Mouse (Mus musculus) splenic B cell, adult 2 months (primary cell): ENCODE measurements around the gene Atp10b.

Experiments
- DNase-seq: peaks from one replicate; pipeline ENCODE4 v3.0.0-alpha.2; 2011; ENCODE audit warnings: low read depth, low spot score
- H3K27me3 ChIP-seq: 2 replicates; pipeline ENCODE4 v1.6.1; 2012; ENCODE audit warnings: mild to moderate bottlenecking, low read length, moderate library complexity, mixed read lengths; ENCODE audit not compliant: control insufficient read depth, poor library complexity, insufficient read depth, severe bottlenecking
- H3K36me3 ChIP-seq: 2 replicates; pipeline ENCODE4 v1.6.1; 2012; ENCODE audit warnings: mild to moderate bottlenecking, low read length, moderate library complexity, mixed read lengths; ENCODE audit not compliant: control insufficient read depth, poor library complexity, insufficient read depth, severe bottlenecking

Atp10b gene

GRCm38 (mm10) chr11:43236360-43237039, 86.8 kb downstream of the Atp10b start:
- Histone ChIP-seq H3K36me3 (no peaks in the 10 kb centered on the region), H3K27me3 (no peaks in the 10 kb centered on the region)
- no peak for DNase-seq

- no peaks in the 10 kb centered on the region for H3K36me3 ChIP-seq
- H3K27me3 ChIP-seq: no peaks in the 10 kb centered on the region
- no peak for DNase-seq
Observed at GRCm38 (mm10) chr11:43239804-43240203, 90.1 kb downstream of the Atp10b start.

- no peak for DNase-seq
- Histone ChIP-seq H3K36me3 (no peaks in the 10 kb centered on the region), H3K27me3 (no peaks in the 10 kb centered on the region)
Observed at GRCm38 (mm10) chr11:43253034-43253433, 103.4 kb downstream of the Atp10b start.

DNA sequence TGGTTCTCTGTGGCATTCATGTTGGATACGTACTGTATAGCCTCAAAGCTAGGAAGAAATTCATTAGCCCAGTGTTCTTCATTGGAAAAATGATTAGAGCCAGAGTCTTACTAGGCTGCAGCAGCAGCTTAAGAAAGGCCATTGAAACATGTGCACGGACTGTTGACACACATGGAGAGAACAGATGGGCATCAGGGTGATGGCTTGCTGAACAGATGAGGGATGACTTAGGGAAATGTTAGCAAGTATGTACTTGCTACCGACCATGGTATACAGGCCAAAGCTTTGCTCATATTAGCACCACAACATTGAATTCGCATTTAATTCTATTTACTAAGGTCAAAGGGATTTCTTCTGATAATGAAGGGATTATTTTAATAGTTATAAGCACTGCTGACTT, 105.6 kb downstream of the Atp10b start:
- H3K36me3 ChIP-seq: no peaks in the 10 kb centered on the region
- DNase-seq: no peak
- H3K27me3 ChIP-seq: no peaks in the 10 kb centered on the region

DNA sequence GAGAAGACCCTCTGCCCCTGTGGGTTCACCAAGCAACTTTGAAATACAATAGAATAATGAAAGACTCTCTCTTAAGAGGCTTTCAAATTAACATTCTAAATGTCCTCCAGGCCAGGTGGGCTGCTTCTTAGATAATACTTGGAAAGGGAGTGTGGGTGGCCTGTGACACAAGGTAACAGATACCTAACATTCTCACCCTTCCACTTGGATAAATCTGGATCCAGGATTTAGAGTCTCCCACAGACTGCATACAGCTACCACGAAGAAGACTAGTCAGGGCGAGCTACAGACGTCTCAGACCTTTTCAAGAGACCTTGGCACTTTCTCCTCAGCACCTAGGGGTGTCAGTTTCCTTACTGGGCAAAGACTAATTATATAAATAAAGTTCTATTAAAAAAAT, 107.6 kb downstream of the Atp10b start:
- DNase-seq: no peak
- H3K36me3 ChIP-seq: no peaks in the 10 kb centered on the region
- no peaks in the 10 kb centered on the region for H3K27me3 ChIP-seq

- DNase-seq: no peak
- Histone ChIP-seq H3K36me3 (no peaks in the 10 kb centered on the region), H3K27me3 (no peaks in the 10 kb centered on the region)
Observed at GRCm38 (mm10) chr11:43257781-43258180, 108.1 kb downstream of the Atp10b start.

DNA sequence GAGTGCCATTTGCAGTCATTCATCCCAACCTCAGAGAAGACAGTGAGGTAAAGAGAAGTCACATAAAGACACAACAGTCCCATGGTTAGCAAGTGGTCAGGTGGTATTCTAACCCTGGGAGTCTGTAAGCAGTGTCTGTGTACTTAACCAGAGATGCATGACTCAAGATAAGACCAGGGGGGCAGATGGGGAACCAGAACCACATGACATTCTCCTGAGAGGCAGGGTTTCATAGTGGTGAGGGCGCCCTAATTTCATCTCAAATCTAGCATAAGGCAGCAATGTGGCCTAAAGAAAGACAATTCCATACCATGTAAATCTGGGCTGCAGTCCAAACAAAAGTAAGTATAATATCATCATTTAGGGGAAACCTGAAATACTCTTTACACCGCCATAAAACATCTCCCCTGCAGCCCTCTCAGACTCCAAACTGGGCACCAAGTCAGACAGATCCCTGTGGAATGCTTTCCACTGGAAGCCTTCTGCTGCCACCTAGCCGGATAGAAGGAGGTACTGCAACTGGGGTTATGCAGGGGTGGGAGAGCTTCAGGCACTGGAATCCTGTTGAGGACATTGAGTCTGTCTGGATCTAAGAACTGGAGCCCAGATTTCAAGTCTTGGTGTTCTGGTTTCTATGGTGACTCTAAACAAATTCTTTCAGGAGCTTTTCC, 114.0 kb downstream of the Atp10b start:
- Histone ChIP-seq H3K36me3 (no peaks in the 10 kb centered on the region), H3K27me3 (no peaks in the 10 kb centered on the region)
- DNase-seq: peak; percentile 10

DNA sequence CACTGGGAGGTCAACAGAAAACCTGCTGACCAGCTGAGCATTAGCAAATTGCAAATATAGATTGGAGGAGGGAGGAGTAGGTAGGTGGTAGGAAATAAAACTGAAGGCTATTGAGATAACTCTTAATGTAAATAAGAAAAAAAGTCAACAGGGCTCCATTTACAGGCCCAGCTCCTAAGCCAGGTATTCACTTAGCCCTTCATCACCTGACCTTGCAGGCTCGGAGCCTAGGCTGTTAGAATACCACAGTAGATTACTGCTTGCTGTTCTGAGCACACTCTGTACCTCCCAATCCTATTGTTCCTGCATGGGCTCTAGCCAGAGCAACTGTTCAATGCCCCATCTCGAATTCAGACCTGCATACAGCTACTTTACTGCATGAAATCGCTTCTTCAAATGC, 117.8 kb downstream of the Atp10b start:
- Histone ChIP-seq H3K27me3 (no peaks in the 10 kb centered on the region), H3K36me3 (no peaks in the 10 kb centered on the region)
- DNase-seq: no peak

DNA sequence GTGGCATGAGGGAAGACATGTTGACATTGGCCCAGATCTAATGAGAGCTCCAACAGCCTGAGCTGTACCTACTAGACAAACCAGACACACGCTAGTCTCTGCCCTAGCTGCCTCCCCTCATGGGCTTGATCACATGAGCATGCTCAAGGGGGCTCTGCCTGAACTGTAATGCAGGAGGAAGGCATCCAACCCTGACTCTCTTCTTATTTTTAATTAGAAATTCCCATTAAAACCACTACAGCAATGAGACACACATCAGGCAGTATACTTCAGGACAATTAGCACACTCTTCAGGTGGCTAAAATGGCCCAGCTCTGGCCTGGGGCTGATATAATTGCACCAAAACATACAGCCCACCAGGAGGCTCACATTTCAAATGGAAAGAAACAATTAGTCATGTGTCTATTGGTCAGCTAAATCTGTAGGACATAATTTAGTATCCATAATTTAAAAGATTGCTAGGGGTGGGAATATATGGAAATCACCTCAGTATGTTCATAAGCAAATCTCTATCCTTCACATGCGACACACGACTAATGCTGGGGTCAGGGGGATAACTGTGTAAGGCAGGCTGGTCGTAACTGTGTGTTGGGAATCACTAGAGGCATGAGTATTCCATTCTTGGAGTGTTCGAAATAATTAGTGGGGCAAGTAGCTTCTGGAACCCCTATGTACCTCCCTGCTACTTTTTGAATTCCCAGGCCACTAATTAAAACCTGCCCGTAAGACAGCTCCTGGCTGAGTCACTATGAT, 120.0 kb downstream of the Atp10b start:
- H3K27me3 ChIP-seq: no peaks in the 10 kb centered on the region

GRCm38 (mm10) chr11:43270256-43270806, 120.7 kb downstream of the Atp10b start:
- H3K27me3 ChIP-seq: no peaks in the 10 kb centered on the region
- H3K36me3 ChIP-seq: no peaks in the 10 kb centered on the region
- DNase-seq: no peak

More for the DNA sequence above, 120.0 kb downstream of the Atp10b start:
- no peaks in the 10 kb centered on the region for H3K36me3 ChIP-seq
- no peak for DNase-seq

- DNase-seq: no peak
- H3K36me3 ChIP-seq: no peaks in the 10 kb centered on the region
- no peaks in the 10 kb centered on the region for H3K27me3 ChIP-seq
Observed at GRCm38 (mm10) chr11:43273896-43274295, 124.2 kb downstream of the Atp10b start.

GRCm38 (mm10) chr11:43297584-43297983, 147.9 kb downstream of the Atp10b start:
- DNase-seq: peak; percentile 48
- Histone ChIP-seq H3K36me3 (no peaks in the 10 kb centered on the region), H3K27me3 (no peaks in the 10 kb centered on the region)

DNA sequence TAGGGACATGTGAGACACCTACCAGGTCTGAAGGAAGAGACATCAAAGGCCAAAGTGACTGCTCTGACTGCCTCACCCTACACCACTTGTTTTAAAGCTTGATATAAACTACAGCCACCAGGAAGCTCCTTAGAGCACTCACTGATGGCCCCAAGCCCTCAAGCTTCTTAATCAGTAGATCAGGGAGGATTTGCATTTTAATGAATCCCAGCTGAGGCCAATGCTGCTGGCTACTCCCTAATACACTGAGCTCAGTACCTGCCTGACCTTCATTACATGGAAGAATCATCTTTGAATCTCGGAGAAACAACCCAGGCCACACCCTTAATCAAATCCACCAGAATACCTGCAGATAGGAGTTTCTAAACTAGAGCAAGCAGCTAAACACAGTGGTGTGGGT, 161.3 kb downstream of the Atp10b start:
- DNase-seq: no peak

More for the DNA sequence above, 161.3 kb downstream of the Atp10b start:
- no peaks in the 10 kb centered on the region for H3K27me3 ChIP-seq
- no peaks in the 10 kb centered on the region for H3K36me3 ChIP-seq
